Mouse (Mus musculus) thymus, adult 2 months (tissue): ENCODE measurements at regions not wholly inside any gene's neighbourhood (a gene's known extent, or its start where the extent isn't known, plus 50 kb on each side); places are given as distances from the start of the nearest gene placed in this dataset.

Source experiments
- CTCF ChIP-seq: fragments of 200-500 bp; IDR thresholded peaks from 2 replicates; pipeline ENCODE4 v1.5.1; 2012; ENCODE audit warnings: mild to moderate bottlenecking, control low read depth, low read length, moderate library complexity, borderline replicate concordance; ENCODE audit not compliant: control insufficient read depth, poor library complexity, insufficient read depth; ENCODE audit errors: extremely low read depth
- POLR2A ChIP-seq: fragments of 200-500 bp; IDR thresholded peaks from 2 replicates; pipeline ENCODE4 v1.6.1; 2012; ENCODE audit warnings: mild to moderate bottlenecking, low read length, control low read depth, moderate library complexity; ENCODE audit not compliant: control insufficient read depth, poor library complexity, insufficient read depth; ENCODE audit errors: extremely low read depth

DNA sequence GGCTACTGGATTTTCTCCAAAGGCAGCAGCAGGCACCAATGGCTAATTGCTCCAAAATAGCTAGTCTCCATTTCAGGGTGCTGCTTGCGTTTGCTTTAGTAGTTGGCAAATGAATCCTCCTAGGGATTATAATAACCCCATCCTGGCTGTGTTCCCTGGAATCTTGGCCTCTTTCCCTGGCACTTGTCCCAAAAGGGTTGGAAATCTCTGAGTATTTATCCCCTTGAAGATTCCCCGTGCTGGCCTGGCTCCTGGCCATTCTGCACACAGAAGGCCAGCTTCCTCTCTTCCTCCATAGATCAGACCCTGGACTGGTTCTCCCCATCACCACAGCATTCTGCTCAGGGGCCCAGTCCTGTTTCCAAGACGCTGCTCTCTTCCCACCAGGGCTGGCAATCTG, 177.2 kb upstream of the Ntm start:
- no peak for TF ChIP-seq CTCF
- no peak for TF ChIP-seq POLR2A
